Mouse (Mus musculus) kidney, postnatal 0 days (tissue): Measurements from ENCODE around the gene Ddx47. TPM values are rescaled to one million over a fixed set of nuclear protein-coding genes. Genes with fewer than 3 reads are reported as not detected.

Source experiments
- ATAC-seq: fragments of 200-750 bp; cut with Nextera tagmentation; replicated peaks from 2 replicates; pipeline ENCODE4 v1.8.0; 2017; ENCODE audit warnings: low read depth, moderate number of reproducible peaks, moderate TSS enrichment, moderate library complexity; ENCODE audit not compliant: low FRiP score
- DNase-seq: peaks from one replicate; pipeline ENCODE4 v3.0.0-alpha.2; 2016; ENCODE audit warnings: low spot score
- H3K27ac ChIP-seq: fragments of 300-500 bp; sonication (generic); 2 replicates; pipeline ENCODE4 v1.5.1; 2014; ENCODE audit warnings: mild to moderate bottlenecking
- H3K27me3 ChIP-seq: fragments of 300-500 bp; sonication (generic); 2 replicates; pipeline ENCODE4 v1.6.1; 2014; ENCODE audit warnings: low read length, mixed read lengths; ENCODE audit not compliant: insufficient read depth
- H3K36me3 ChIP-seq: fragments of 300-500 bp; sonication (generic); 2 replicates; pipeline ENCODE4 v1.6.1; 2014; ENCODE audit warnings: low read length, mixed read lengths; ENCODE audit not compliant: insufficient read depth
- H3K4me1 ChIP-seq: fragments of 300-500 bp; sonication (generic); replicated peaks from 2 replicates; pipeline ENCODE4 v1.6.1; 2014; ENCODE audit warnings: antibody characterized with exemption, low read length, mixed read lengths; ENCODE audit not compliant: insufficient read depth
- H3K4me2 ChIP-seq: fragments of 300-500 bp; sonication (generic); 2 replicates; pipeline ENCODE4 v1.6.1; 2014; ENCODE audit warnings: mild to moderate bottlenecking, low read length, moderate library complexity, mixed read lengths
- H3K4me3 ChIP-seq: fragments of 300-500 bp; sonication (generic); replicated peaks from 2 replicates; pipeline ENCODE4 v1.5.1; 2014; ENCODE audit warnings: low read depth, low read length
- H3K9ac ChIP-seq: fragments of 300-500 bp; sonication (generic); 2 replicates; pipeline ENCODE4 v1.6.1; 2014; ENCODE audit warnings: low read depth, low read length
- H3K9me3 ChIP-seq: fragments of 300-500 bp; sonication (generic); replicated peaks from 2 replicates; pipeline ENCODE4 v1.6.1; 2016; ENCODE audit warnings: low read length, inconsistent platforms, mixed read lengths
- CTCF ChIP-seq: IDR thresholded peaks from 2 replicates; pipeline ENCODE4 v1.5.1; 2016; ENCODE audit warnings: antibody characterized with exemption, low read depth, mild to moderate bottlenecking, moderate library complexity
- WGBS: fragments of 180-500 bp; shearing (Covaris S2); extraction: QIAGEN DNeasy Blood & Tissue Kit; methylation state at CpG from one replicate; pipeline ENCODE4 v1.1.7; 2014; 5-methylcytosine and 5-hydroxymethylcytosine counted together
- polyA plus RNA-seq: library from polyadenylated mRNA; unstranded; fragments of >200 nt; fragmentation: Nextera tagmentation; extraction: Ambion mirVana; gene quantifications from 2 replicates; pipeline ENCODE4 v1.2.1, GENCODE M21; 2015

Ddx47 gene
- polyA plus RNA-seq, 1 experiment from 2014 or later: 85.9 TPM

- no peak for TF ChIP-seq CTCF
- ATAC-seq: no peak
- no peak for DNase-seq
- no peak overlapping the region for H3K4me3 ChIP-seq
- H3K9me3 ChIP-seq: no peaks in the 10 kb centered on the region
- no peak overlapping the region for H3K27ac ChIP-seq
- 45% methylated on average over 4 of the region's 4 CpGs for WGBS
- H3K9ac ChIP-seq: no peak overlapping the region
- no peak overlapping the region for H3K4me2 ChIP-seq
- H3K27me3 ChIP-seq: no peaks in the 10 kb centered on the region
- H3K36me3 ChIP-seq: no peaks in the 10 kb centered on the region
- H3K4me1 ChIP-seq: no peaks in the 10 kb centered on the region
These were observed 11.1 kb upstream of the Ddx47 start for GRCm38 (mm10) chr6:135000272-135000671.

- no peak overlapping the region for H3K9ac ChIP-seq
- WGBS: 85% methylated on average over 4 of the region's 4 CpGs
- no peak for TF ChIP-seq CTCF
- no peak for ATAC-seq
- H3K27ac ChIP-seq: no peak overlapping the region
- H3K4me1 ChIP-seq: no peaks in the 10 kb centered on the region
- DNase-seq: no peak
- H3K36me3 ChIP-seq: no peaks in the 10 kb centered on the region
- H3K4me2 ChIP-seq: no peak overlapping the region
- H3K27me3 ChIP-seq: no peaks in the 10 kb centered on the region
- H3K9me3 ChIP-seq: no peaks in the 10 kb centered on the region
- no peak overlapping the region for H3K4me3 ChIP-seq
These were observed 9.4 kb upstream of the Ddx47 start for GRCm38 (mm10) chr6:135001991-135002390.

- ATAC-seq (no peak), DNase-seq (no peak)
- 86% methylated on average over 4 of the region's 4 CpGs for WGBS
These were observed 5.0 kb upstream of the Ddx47 start for GRCm38 (mm10) chr6:135006372-135006771.

GRCm38 (mm10) chr6:135011734-135012116, 313 bp downstream of the Ddx47 start:
- no peak for DNase-seq
- Histone ChIP-seq H3K9me3 (no peaks in the 10 kb centered on the region), H3K4me1 (peaks cover 4% of the 10 kb centered on the region; the same call in 1 of the 2 replicates), H3K4me2 (peak overlapping the region; percentile 61), H3K4me3 (peak overlapping the region; percentile 61), H3K9ac (peak overlapping the region; percentile 78), H3K27ac (no peak overlapping the region), H3K36me3 (peaks cover 25% of the 10 kb centered on the region), H3K27me3 (no peaks in the 10 kb centered on the region)
- no peak for TF ChIP-seq CTCF
- peak; percentile 66 for ATAC-seq
- WGBS: under 1% methylated on average over 14 of the region's 14 CpGs

More at GRCm38 (mm10) chr6:135006372-135006771, 5.0 kb upstream of the Ddx47 start:
- Histone ChIP-seq H3K27ac (no peak overlapping the region), H3K27me3 (no peaks in the 10 kb centered on the region), H3K4me2 (no peak overlapping the region), H3K9ac (no peak overlapping the region), H3K4me3 (no peak overlapping the region), H3K4me1 (no peaks in the 10 kb centered on the region), H3K36me3 (no peaks in the 10 kb centered on the region), H3K9me3 (no peaks in the 10 kb centered on the region)
- TF ChIP-seq CTCF: no peak

- H3K4me1 ChIP-seq: peaks cover 4% of the 10 kb centered on the region; the same call in 1 of the 2 replicates
- ATAC-seq (0 out of 2 replicates have a peak, but pooled peaks have one; percentile 10), DNase-seq (no peak)
- WGBS: 94% methylated on average over 11 of the region's 11 CpGs
- H3K27me3 ChIP-seq: no peaks in the 10 kb centered on the region
- H3K9ac ChIP-seq: no peak overlapping the region
- no peak for TF ChIP-seq CTCF
- H3K4me2 ChIP-seq: no peak overlapping the region
- no peak overlapping the region for H3K4me3 ChIP-seq
- H3K27ac ChIP-seq: no peak overlapping the region
- H3K9me3 ChIP-seq: no peaks in the 10 kb centered on the region
- peaks cover 73% of the 10 kb centered on the region for H3K36me3 ChIP-seq
These were observed 5.8 kb downstream of the Ddx47 start for GRCm38 (mm10) chr6:135017211-135017610.

GRCm38 (mm10) chr6:135019564-135019963, 8.2 kb downstream of the Ddx47 start:
- WGBS: 90% methylated on average over 10 of the region's 10 CpGs
- Histone ChIP-seq H3K4me2 (no peak overlapping the region), H3K9ac (no peak overlapping the region), H3K4me1 (no peaks in the 10 kb centered on the region), H3K36me3 (peaks cover 90% of the 10 kb centered on the region), H3K9me3 (no peaks in the 10 kb centered on the region), H3K4me3 (no peak overlapping the region), H3K27ac (no peak overlapping the region), H3K27me3 (no peaks in the 10 kb centered on the region)
- no peak for ATAC-seq
- no peak for DNase-seq
- TF ChIP-seq CTCF: no peak

DNA sequence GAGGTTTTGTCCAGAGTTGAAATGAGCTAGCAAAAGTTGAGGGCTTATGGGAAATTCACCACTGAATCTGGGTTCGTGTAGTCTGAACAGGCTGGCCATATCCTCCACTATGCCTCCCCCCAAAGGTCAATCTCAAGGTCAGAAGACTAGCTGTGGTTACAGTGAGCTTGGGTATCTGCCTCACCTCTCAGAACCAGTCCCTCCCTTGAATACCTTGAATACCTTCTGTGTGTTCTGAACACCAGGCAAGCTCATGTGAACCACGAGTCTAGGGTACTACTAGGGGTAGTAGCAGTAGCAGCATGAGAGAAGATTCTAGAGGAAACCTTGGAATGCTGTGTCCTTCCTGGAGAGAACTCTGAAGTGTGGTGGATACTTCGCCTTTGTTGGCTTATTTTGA, 10.2 kb downstream of the Ddx47 start:
- Histone ChIP-seq H3K4me2 (no peak overlapping the region), H3K4me3 (no peak overlapping the region), H3K27ac (no peak overlapping the region), H3K36me3 (peaks cover 70% of the 10 kb centered on the region), H3K9ac (no peak overlapping the region), H3K9me3 (no peaks in the 10 kb centered on the region), H3K27me3 (no peaks in the 10 kb centered on the region), H3K4me1 (no peaks in the 10 kb centered on the region)
- no peak for DNase-seq
- no peak for TF ChIP-seq CTCF
- WGBS: 87% methylated on average over 3 of the region's 3 CpGs
- no peak for ATAC-seq
